Mouse (Mus musculus) kidney, postnatal 10 days (tissue): ENCODE measurements around the gene Slc1a7.

ENCODE experiments used
- DNase-seq: peaks from one replicate; pipeline ENCODE4 v3.0.0; 2021; ENCODE audit warnings: mixed read lengths

Slc1a7 gene

DNA sequence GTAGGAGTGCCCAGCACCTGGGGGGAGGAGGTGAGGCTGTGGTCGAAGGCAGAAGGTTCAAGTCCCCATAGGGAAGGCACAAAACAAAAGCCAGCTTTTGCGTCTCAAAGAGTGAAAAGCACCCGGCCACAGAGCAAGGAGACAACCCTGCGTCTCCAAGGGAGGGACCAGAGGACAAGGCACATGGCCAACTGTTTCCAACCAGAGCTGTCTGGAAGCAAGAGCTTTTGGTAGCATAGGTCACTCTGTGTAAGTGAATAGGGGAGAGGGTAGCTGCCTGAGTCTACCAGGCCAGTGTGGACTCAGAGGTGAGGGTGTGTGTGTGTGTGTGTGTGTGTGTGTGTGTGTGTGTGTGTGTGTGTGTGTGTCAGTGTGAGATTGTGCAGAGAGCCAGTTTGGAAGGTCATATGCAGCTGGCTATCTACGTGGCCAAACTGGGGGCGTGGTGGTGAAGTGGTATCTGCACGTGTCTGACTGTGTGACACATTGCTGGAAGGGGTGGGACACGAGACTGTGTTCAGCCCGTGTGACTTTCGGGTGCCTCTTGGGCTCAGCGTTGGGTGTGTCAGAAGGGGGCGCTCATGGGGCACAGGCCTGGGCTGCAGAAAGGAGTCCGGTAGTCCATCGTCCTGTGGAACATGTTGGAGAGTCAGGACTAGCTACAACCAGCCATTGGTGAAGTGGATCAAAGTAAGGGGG, 47.1 kb downstream of the Slc1a7 start:
- DNase-seq, result peak; percentile 68

DNA sequence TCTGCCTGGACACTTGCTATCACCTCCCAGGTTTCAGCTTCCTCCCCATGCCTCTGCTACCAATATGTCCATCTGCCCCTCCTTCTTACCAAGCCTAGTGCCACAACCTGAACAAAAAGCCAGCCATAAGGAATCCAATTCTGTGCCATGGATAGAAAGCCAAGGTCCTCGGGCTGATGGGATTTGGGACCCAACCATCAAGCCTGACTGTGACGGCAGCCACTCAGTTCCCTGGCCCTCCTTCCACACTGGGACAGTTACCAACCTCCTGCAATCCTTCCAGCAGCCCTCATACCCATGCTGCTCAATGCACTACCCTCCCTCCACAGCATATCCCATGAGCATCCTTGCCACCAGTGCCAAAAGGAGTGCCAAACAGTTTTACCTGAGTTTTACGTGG, 48.2 kb downstream of the Slc1a7 start:
- DNase-seq, result no peak

DNA sequence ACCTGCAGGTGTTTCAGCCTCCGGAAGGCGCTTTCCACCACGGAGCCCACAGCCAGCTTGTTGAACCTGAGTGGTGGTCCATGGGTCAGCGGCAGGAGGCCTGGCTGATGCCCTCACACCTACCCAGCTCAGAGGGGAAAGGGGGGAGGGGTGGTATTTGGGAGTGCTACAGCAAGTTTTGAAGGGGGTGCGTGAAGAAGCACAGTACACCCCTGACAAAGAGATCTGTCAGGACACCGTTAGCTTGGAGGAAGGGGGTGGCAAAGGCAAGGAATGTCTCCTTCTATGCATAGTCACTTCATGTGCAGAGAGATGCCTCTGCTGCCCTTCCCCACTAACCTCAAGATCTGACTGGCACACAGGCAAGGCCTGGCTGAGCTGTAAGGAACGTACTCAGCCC, 49.7 kb downstream of the Slc1a7 start:
- DNase-seq, result no peak

DNA sequence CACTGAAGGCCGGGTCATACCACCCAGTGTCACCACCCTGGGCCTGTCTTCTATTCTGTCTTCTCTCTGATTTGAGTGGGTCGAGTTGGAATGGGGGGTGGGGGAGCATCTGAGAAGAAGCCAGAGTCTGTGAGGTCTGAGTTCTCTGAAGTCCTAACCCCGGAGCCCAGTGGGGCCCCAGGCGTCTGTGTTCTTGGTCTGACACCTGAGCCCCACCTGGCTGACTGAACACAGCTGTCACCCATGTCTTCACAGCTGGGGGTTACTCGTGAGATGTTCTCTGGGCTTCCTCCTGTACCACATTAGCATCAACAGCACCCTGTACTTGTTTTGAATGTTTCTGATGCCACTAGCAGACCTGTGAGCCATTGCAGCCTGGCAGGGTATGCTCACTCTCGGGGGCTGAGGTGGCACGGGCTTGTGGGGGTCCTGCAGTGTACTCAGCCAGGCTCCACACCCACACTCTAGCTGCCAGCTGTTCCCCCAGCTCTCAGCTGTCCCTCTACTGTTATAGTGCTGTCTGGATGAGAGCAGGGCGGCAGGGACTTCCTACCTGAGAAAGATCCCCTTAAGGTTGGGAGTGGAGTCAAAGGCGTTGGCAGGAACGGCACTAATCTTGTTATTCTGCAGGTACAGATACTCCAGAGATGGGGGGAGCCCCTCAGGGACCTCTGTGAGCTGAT, 50.2 kb downstream of the Slc1a7 start:
- DNase-seq, result no peak

DNA sequence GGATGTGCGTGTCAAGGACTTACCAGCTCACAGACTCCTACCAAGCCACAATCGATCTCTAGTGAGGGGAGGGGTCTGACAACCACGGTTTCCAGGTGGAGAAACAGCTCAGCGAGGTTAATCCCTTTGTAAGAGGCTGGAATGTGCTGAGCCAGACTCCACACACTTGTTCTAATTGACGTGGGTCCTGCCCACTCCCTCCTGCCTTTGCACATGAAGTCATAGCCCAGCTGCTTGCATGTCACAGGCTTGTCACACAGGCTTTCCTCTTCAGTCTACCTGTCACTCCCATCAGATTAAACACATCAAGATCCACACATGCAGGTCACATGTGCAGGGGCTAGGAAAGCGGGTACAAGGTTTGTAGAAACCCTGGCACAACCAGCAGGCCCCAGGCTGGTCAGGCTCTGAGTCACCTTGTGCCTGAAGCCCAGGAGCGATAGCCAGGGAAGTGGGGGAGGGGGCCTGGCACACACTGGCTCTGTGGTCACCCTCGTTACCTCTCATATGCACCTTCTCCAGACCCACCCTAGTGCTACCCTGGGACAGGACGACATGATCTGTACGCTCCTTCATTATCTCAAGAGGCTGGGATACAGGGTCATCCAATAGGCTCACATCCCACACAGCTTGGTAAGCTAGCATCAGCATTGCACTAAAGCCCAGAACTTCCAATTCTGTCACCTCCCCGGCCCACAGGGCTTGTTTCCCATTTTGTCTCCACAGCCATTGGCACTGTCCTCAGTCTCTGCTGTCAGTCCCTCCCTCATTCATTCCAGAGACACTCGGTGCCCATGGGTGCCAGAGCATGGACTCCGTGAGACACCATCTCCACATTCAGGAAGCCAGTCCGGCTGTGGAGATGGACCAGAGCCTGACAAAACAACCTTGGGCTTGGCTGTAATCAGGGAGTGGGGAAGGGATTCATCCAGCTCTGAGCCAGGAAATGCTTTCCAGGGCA, 51.1 kb downstream of the Slc1a7 start:
- DNase-seq, result no peak

DNA sequence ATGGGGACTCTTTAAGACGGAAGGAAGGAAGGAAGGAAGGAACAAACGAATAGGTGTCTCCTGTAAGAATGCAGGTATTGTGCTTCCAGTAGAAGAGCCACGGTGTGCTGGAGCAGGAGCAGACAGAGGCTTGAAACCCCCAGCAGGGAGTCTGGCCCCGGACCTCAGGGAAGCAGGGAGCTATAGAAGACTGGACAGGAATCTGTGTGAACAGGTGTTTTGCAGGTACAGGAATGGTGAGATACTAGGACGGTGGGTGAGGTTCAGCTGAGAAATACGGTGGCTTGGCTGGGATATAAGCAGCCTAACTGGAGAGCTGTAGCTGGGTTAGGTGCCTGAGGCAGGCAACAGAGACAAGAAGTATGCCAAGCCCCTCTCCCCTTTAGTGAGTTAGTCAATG, 52.0 kb downstream of the Slc1a7 start:
- no peak for DNase-seq

DNA sequence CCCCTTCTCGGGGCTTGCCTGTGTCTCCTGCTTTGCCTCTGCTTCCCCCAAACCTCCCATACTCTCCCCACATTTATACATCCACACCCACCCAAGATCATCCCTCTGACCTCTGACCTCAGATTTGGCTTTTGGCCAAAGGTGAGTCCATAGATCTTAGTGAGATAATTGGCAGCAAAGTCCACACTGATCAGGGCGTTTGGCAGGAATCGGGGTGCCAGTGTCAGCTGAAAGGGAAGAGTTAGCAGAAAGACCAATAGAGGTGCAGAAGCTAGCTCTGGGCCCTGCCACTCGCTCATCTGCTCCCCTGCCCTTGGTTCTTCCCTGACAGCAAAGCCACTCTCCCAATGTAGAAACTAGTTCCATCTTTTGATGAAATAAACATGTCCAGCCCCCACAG, 55.1 kb downstream of the Slc1a7 start:
- peak; percentile 37 for DNase-seq

DNA sequence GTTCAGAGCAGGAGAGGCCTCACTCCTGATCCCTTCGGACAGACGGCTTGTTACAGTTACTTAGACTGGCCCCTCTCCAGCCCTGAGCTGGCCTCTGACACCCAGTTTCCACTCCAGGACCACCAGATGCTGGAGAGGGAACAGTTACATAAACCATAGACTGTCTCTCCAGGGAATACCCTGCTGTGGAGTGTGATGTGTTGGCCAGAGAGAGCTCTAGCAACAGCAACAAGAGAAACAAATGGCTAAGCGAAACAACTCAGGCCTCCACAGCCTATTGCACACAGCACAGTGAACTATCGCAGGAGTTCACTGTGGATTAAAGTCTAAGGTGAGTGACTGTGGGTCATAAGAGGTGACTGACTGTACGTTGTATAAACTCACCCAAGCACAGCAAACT, 56.5 kb downstream of the Slc1a7 start:
- peak; percentile 72 for DNase-seq

DNA sequence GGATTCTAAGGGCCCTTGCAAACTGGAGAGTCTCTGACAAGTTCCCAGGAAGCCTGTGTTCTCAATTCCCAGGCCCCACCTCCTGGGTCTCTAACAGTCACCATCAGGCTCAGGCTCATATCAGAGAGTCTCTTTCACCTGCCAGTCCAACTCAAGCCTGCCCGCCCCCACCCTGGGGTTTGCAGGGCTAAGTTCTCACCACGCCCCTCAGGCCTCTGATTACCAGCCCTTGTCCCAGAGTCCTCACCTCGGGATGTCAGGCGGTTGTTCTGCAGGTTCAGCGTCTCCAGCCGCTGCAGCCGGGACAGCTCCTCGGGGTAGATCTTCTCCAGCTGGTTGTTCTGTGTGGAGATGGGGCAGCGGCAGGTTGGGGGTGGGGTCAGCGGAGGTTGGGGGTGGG, 57.1 kb downstream of the Slc1a7 start:
- peak; percentile 76 for DNase-seq

DNA sequence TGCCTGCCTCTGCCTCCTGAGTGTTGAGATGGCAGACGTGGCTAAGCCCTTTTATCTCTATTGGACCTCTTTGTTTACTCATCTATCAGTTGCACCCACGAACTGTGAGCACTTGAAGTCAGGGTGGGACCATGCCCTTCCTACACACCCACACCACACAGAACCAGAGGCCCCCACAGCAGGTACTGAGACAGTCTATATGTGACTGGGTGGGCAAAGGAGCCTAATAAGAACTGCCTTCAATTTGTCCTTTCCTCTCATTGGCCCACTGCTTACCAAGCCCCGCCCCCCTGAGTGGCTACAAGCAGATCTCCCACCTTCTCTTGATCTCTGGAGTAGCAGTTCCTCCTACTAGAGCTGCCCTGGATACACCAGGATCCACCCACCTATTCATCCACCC, 58.1 kb downstream of the Slc1a7 start:
- DNase-seq, result no peak

DNA sequence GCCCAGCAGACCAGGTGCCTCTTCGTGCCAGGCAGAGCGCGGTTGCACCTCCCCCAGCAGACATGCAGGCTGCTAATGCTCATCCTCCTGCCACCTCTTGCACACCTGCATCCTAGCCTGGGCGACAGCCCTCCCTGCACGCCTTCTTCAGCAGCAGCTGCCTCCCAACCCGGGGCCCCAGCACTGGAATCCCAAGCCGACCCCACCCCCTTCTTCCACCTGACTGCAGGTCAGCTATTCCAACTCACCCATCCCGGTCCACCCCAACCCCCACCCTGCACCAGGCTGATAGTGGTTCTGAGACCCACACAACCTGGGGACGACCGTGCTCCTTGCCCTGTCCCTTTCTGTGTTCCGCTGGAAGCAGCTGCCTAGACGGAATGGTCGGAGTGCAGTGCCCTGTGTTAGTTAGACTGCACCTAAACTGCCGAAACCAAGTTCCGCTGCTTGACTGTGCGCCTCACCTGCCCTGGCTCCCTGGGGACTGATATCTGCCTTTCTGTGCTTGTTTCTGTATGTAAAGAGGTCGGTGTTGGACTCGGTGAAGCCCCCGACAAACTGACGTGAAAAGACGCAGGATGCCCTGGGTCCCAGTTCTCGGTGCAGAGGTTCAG, 62.9 kb downstream of the Slc1a7 start:
- peak; percentile 63 for DNase-seq

DNA sequence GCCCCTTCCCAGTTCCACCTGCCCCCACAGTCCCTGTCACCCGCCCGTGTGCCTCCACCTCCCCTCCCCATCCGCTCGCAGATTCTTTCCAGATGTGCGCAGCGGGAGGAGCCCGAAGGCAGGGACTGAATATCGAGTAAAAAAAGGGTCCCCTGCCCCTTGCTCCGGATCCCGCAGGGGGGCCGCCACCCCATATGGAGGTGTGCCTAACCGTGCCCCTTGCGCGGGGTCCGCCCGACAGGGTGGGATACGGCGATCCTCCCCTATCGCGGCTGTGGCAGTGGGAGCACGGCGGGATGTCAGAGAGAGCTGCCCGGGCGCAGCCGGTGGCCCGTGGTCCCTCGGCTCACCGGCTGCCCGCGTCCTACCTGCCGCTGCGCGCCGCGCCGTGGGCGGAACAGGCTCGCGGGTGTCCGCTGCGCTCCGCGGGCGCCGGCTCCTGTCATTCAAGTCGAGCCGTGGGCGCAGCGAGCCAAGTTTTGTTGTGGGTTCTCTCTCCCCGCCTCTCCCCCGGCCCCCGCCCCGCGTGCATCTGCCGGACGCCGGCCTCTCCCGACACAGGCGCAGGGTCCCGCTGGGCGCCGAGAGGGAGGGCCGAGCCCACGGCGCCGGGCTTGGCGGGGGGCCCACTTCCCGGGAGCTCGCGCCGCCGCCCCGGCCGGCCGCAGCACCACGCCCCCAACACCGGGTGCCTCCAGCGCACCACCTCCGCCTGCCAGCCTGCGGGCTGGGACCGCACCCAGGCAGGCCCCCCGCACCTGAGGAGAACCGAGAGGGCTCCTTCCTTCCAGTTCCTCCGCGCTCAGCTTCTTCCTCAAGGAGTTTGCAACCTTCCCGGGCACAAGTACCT, 63.6 kb downstream of the Slc1a7 start:
- DNase-seq, result peak; percentile 76

DNA sequence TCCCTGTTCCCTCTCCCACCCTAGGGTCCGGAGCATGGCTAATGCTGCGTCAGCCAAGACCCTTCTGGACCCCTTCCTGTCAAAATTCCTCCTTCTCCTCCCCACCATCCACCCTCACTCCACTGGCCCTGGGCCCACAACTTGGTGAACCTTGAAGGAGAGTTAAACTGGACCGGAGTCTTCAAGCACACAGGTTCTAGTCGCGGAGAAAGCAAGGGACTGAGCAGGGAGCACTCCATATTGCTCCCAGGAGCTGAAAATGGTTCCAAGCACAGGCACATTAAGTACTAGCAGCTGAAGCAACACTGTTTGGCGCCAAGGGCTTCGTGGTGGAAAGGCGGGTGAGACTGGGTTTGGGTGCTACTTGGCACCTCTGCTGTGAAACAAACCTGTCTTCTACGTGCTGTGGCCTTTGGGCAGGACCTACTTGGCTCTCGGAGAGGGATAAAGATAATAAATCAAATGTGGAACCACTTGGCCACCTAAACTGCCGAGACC, 64.3 kb downstream of the Slc1a7 start:
- no peak for DNase-seq

DNA sequence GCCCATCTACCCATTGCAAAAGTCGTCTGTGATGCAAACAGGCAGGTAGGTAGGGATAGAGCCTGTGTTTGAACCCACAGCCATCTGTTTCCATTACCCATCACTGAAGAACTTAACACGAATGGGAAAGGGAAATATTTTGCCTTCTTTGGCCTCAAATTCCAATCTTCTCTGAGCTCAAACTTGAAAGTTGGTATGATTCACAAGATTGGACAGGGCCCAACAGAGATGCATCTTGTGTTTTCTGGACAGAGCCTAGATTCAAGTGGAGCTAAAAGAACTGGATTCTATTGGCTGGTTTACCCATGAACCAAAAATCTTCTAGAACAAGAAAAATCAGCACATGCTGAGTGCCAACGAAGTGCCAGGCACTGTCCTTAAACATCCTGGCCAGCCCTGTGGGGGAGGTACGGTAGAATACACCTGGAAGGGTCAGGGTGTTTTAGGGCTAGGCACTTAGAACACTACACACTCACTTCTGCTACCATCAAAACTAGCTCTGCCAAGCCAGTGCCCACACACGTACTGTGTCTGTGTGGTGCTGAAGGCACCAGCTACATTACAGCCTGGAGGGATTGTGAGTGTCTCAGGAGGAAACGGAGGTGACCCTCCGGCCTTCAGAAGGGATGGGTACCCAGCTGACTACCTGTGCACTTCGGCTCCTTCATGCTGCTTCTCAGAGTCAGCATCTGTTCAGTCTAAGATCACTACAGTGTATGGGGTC, 65.1 kb downstream of the Slc1a7 start:
- no peak for DNase-seq

DNA sequence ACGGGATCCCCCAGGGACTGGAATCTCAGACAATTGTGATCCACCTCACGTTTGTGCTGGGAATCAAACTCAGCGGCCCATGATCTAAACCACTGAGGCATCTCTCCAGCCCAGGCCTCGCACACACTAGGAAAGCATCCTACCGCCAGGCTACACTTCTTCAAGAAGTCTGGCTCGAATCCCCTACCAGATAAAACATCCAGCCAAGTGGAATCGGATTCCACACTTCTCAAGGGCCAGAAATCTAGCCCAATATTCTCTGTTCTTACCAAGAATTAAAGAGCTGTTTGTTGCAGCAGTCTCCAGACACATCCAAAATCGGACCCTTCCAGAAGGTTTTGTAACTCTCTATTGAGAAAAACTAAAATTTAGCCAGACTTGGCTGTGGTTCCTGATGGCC, 68.9 kb downstream of the Slc1a7 start:
- DNase-seq, result no peak

DNA sequence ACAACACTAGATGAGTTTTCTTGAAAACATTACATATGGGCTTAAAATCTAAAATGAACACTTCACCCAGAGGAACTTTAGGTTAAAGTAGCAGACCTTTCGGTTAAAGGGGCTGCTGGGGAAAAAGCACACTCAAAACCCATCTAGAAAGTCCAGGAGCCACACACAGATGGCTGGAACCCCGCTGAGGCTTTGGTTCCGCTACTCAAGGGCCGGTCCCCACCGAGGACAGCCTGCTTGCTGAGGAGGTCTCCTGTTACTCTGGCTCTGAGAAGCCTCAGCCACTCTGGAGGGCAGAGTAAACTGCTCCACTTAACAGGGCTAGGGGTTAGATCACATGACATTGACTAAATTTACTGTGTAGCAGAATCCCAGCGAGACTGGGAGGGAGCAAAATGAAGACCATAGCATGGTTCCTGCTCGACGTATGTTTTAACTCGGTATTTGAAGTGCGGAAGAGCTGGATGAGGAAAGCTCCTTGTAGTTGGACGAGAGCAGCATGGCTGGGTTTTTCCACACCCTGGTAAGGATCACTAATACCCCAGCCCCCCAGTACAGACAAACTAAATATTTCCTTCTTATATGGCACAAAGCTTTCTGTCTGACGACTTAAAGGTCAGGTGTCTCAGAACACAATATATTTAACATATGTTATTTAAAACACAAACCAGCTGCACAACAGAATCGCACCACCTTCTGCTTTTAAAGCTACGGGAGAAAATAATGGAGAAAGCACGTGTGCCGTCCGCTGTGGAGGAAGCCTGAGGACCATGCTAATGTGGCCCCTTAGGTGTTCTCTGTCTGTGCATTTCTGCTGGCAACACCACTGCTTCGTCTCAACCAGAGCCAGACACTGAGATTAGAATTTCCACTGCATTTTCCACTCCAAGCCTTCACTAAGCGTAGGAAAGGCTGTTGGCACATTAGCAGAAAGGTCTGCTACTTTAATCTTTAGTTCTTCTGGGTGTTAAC, 77.3 kb downstream of the Slc1a7 start:
- no peak for DNase-seq

DNA sequence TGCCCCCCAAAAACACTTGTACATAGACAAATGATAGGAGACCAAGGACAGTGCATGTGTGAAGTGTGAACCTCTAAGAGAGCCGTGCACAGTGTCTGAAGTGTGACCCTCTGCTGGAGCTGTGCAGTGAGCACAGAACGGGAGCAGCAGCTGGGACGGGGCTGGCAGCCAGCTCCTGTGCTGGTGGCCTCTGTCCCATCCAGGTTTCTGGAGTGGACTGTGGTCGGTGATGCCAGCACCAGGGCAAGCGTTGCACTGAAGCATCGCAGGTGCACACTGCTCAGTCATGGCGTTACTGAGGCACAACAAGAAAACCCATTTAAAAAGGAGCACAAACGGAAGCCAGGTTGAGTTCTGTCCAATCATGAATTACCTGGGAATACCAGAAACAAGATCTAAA, 78.0 kb downstream of the Slc1a7 start:
- no peak for DNase-seq

DNA sequence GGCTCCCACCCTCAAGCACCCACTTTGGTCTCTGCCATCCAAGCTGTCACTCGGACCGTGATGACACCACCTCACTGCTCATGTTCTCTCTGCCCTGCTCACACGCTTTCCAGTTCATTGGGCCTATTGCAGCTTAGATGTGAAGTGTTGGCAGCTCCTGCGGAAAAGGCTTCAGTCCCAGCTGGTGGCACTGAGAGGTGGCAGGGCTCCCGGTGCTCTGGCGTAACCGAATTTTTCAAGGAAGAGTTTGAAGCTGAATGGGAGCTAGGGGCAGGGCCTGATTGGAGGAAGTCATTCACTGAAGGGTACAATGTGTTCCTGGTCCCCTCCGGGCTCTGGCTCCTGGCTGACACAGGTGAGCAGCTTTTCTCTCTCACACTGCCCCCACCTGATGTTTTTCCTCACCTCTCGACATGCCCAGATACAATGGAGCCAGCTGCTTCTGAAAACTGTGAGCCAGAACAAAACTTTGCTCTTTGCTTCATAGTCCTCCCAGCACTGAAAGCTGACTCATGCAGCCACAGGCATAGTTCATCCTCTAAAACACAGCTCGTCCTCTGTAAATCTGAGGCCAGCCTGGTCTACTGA, 83.6 kb downstream of the Slc1a7 start:
- DNase-seq, result no peak

DNA sequence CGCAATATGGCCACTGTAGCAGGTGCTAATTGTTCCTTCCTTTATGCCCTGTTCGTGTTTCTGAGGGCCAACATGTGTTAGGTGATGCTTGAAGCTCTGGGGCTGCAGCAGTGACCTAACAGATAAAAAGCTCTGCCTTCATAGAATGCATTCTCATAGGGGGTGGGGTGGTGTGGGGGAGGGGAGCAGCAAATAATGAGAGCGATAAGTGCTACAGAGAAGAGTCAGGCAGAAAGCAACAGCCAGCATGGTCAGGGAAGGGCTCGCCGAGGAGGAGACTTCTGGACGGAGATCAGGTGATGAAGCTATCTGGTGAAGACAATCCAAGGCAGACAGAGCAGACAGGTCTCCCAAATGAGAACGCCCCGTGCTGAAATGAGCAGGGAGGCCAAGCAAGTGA, 84.5 kb downstream of the Slc1a7 start:
- no peak for DNase-seq

DNA sequence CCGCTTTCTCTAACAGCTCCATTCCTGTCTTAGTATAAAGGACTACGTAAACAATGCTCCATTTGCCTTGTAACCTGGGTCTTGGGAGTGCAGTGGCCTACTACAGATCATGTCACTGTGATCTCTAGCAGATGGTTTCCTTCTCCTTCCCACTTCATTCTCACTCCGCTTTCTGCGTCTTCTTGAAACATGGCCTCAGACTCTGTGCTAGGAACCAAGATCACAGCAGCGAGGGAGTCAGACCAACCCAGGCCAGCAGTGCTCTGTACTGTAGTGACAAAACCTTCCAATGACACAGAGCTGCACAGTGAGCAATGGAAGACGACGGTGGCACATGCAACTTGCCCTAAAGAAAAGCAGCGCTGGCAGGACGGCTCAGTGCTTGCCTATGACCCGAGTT, 87.7 kb downstream of the Slc1a7 start:
- DNase-seq, result no peak
